Mouse (Mus musculus): Measurements from ENCODE around the gene Igsf21. TPM values are rescaled to one million over a fixed set of nuclear protein-coding genes. Genes with fewer than 3 reads are reported as not detected.
A peak's percentile ranks its signal among the peaks of the same experiment; 100 is the strongest.

The Igsf21 gene
- polyA plus RNA-seq, 1 experiment from 2014 or later, result 2.8 TPM

DNA sequence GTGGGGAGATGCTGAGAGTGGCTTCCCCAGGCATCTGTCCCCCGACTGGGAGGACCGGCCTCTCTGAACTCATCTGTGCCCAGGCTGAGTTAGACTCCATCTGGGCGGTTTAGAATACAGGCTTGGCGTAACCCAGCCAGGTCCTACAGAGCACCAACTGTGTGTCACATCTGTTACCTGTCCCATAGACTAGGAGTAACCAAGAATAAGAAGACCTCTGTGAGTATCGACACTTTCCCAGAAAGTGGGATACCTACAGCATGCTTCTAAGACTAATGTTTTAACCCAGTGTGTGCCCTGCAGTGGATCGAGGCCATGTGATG, 137.0 kb downstream of the Igsf21 start:
- Histone ChIP-seq H3K4me3 (ENCODE audit: low read depth, low read length) (peak overlapping the region; percentile 11; the same call in 1 of the 2 replicates), H3K36me3 (ENCODE audit: control insufficient read depth, insufficient read depth, low read length) (no peaks in the 10 kb centered on the region), H3K27me3 (replicated peaks; ENCODE audit: control insufficient read depth, insufficient read depth, low read length) (peaks cover 32% of the 10 kb centered on the region), H3K9ac (ENCODE audit: low read depth, low read length) (0 out of 2 replicates have a peak overlapping the region, but pooled peaks have one; percentile 34), H3K9me3 (ENCODE audit: control insufficient read depth, low read length) (no peaks in the 10 kb centered on the region), H3K27ac (replicated peaks; ENCODE audit: low read depth, low read length) (no peak overlapping the region), H3K4me1 (ENCODE audit: control insufficient read depth, insufficient read depth, low read length) (peaks cover 6% of the 10 kb centered on the region; the same call in 1 of the 2 replicates), H3K4me2 (ENCODE audit: low read depth, low read length) (peak overlapping the region; percentile 38)
- ATAC-seq (ENCODE audit: low read depth), result no peak
- DNase-seq (ENCODE audit: low spot score), result no peak
- 49% methylated on average over 6 of the region's 6 CpGs for WGBS

GRCm38 (mm10) chr4:140108871-140109625, 137.5 kb downstream of the Igsf21 start:
- H3K4me2 ChIP-seq (ENCODE audit: low read depth, low read length), result peak overlapping the region; percentile 38
- peak overlapping the region; percentile 34 for H3K9ac ChIP-seq (ENCODE audit: low read depth, low read length)
- 3% methylated on average over 26 of the region's 32 CpGs for WGBS
- H3K4me1 ChIP-seq (ENCODE audit: control insufficient read depth, insufficient read depth, low read length), result peaks cover 6% of the 10 kb centered on the region; the same call in 1 of the 2 replicates
- H3K9me3 ChIP-seq (ENCODE audit: control insufficient read depth, low read length), result no peaks in the 10 kb centered on the region
- DNase-seq (ENCODE audit: low spot score), result no peak
- peaks cover 35% of the 10 kb centered on the region for H3K27me3 ChIP-seq (replicated peaks; ENCODE audit: control insufficient read depth, insufficient read depth, low read length)
- H3K4me3 ChIP-seq (ENCODE audit: low read depth, low read length), result peak overlapping the region; percentile 11; the same call in 1 of the 2 replicates
- H3K36me3 ChIP-seq (ENCODE audit: control insufficient read depth, insufficient read depth, low read length), result no peaks in the 10 kb centered on the region
- no peak overlapping the region for H3K27ac ChIP-seq (replicated peaks; ENCODE audit: low read depth, low read length)
- ATAC-seq (ENCODE audit: low read depth), result peak; percentile 20; the same call in 1 of the 2 replicates

GRCm38 (mm10) chr4:140107161-140107560, 139.4 kb downstream of the Igsf21 start:
- Histone ChIP-seq H3K36me3 (ENCODE audit: control insufficient read depth, insufficient read depth, low read length) (no peaks in the 10 kb centered on the region), H3K4me3 (ENCODE audit: low read depth, low read length) (no peak overlapping the region), H3K27me3 (replicated peaks; ENCODE audit: control insufficient read depth, insufficient read depth, low read length) (peaks cover 49% of the 10 kb centered on the region), H3K4me1 (ENCODE audit: control insufficient read depth, insufficient read depth, low read length) (peaks cover 6% of the 10 kb centered on the region), H3K9me3 (ENCODE audit: control insufficient read depth, low read length) (no peaks in the 10 kb centered on the region), H3K9ac (ENCODE audit: low read depth, low read length) (no peak overlapping the region), H3K27ac (replicated peaks; ENCODE audit: low read depth, low read length) (no peak overlapping the region), H3K4me2 (ENCODE audit: low read depth, low read length) (no peak overlapping the region)
- DNase-seq (ENCODE audit: low spot score), result no peak
- no peak for ATAC-seq (ENCODE audit: low read depth)
- WGBS, result 81% methylated on average over 10 of the region's 12 CpGs

GRCm38 (mm10) chr4:140104795-140105194, 141.8 kb downstream of the Igsf21 start:
- ATAC-seq (ENCODE audit: low read depth), result peak; percentile 55
- no peak overlapping the region for H3K4me2 ChIP-seq (ENCODE audit: low read depth, low read length)
- no peaks in the 10 kb centered on the region for H3K9me3 ChIP-seq (ENCODE audit: control insufficient read depth, low read length)
- no peak overlapping the region for H3K27ac ChIP-seq (replicated peaks; ENCODE audit: low read depth, low read length)
- DNase-seq (ENCODE audit: low spot score), result peak; percentile 58
- H3K4me3 ChIP-seq (ENCODE audit: low read depth, low read length), result no peak overlapping the region
- 3% methylated on average over 4 of the region's 6 CpGs for WGBS
- peaks cover 41% of the 10 kb centered on the region for H3K27me3 ChIP-seq (replicated peaks; ENCODE audit: control insufficient read depth, insufficient read depth, low read length)
- H3K4me1 ChIP-seq (ENCODE audit: control insufficient read depth, insufficient read depth, low read length), result peaks cover 6% of the 10 kb centered on the region
- H3K36me3 ChIP-seq (ENCODE audit: control insufficient read depth, insufficient read depth, low read length), result no peaks in the 10 kb centered on the region
- no peak overlapping the region for H3K9ac ChIP-seq (ENCODE audit: low read depth, low read length)

GRCm38 (mm10) chr4:140103341-140104027, 143.1 kb downstream of the Igsf21 start:
- Histone ChIP-seq H3K9me3 (ENCODE audit: control insufficient read depth, low read length) (no peaks in the 10 kb centered on the region), H3K4me3 (ENCODE audit: low read depth, low read length) (no peak overlapping the region), H3K4me2 (ENCODE audit: low read depth, low read length) (peak overlapping the region; percentile 25; the same call in 1 of the 2 replicates), H3K27ac (replicated peaks; ENCODE audit: low read depth, low read length) (no peak overlapping the region), H3K36me3 (ENCODE audit: control insufficient read depth, insufficient read depth, low read length) (no peaks in the 10 kb centered on the region), H3K9ac (ENCODE audit: low read depth, low read length) (no peak overlapping the region), H3K27me3 (replicated peaks; ENCODE audit: control insufficient read depth, insufficient read depth, low read length) (peaks cover 28% of the 10 kb centered on the region), H3K4me1 (ENCODE audit: control insufficient read depth, insufficient read depth, low read length) (no peaks in the 10 kb centered on the region; the same call in 1 of the 2 replicates)
- ATAC-seq (ENCODE audit: low read depth) (no peak), DNase-seq (ENCODE audit: low spot score) (peak; percentile 68)
- WGBS, result 3% methylated on average over 23 of the region's 28 CpGs

DNA sequence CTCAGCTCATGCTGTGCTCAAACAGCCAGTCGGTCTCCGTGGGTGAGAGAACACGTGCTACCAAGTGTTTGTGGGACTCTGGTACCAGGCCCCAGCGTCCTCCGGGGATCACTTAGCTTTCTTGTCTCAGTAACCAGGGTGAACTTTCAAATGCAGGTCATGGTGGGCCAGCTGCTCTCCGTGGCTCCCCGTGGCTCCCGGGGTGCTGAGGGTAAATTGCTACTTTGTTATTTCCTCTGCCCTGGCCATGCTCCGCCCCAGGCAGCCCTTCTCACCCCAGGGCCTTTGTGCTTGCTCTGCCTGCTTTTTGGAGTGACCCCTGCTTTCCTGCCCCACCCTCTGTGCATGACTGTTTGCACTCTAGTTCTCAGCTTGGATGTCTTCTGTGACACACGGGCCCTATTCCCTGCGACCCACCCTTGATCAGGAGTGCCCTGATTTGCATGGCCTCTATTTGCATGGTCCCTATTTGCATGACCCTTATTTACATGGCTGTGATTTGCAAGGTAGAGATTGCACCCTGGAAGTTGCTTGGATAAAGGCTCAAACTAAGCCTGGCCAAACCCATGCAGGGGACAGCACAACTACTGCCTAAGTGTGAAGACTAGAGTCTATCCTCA, 143.9 kb downstream of the Igsf21 start:
- WGBS, result 8% methylated on average over 11 of the region's 11 CpGs
- H3K27me3 ChIP-seq (replicated peaks; ENCODE audit: control insufficient read depth, insufficient read depth, low read length), result peaks cover 22% of the 10 kb centered on the region

GRCm38 (mm10) chr4:140101106-140101505, 145.5 kb downstream of the Igsf21 start:
- no peak for ATAC-seq (ENCODE audit: low read depth)
- Histone ChIP-seq H3K27me3 (replicated peaks; ENCODE audit: control insufficient read depth, insufficient read depth, low read length) (peaks cover 18% of the 10 kb centered on the region), H3K36me3 (ENCODE audit: control insufficient read depth, insufficient read depth, low read length) (no peaks in the 10 kb centered on the region), H3K4me2 (ENCODE audit: low read depth, low read length) (no peak overlapping the region), H3K4me3 (ENCODE audit: low read depth, low read length) (no peak overlapping the region), H3K9me3 (ENCODE audit: control insufficient read depth, low read length) (no peaks in the 10 kb centered on the region), H3K27ac (replicated peaks; ENCODE audit: low read depth, low read length) (no peak overlapping the region), H3K9ac (ENCODE audit: low read depth, low read length) (no peak overlapping the region), H3K4me1 (ENCODE audit: control insufficient read depth, insufficient read depth, low read length) (no peaks in the 10 kb centered on the region; the same call in 1 of the 2 replicates)
- 68% methylated on average over 5 of the region's 5 CpGs for WGBS
- peak; percentile 38 for DNase-seq (ENCODE audit: low spot score)

More for the DNA sequence above, 143.9 kb downstream of the Igsf21 start:
- Histone ChIP-seq H3K4me2 (ENCODE audit: low read depth, low read length) (no peak overlapping the region), H3K27ac (replicated peaks; ENCODE audit: low read depth, low read length) (no peak overlapping the region), H3K36me3 (ENCODE audit: control insufficient read depth, insufficient read depth, low read length) (no peaks in the 10 kb centered on the region), H3K9me3 (ENCODE audit: control insufficient read depth, low read length) (no peaks in the 10 kb centered on the region), H3K4me3 (ENCODE audit: low read depth, low read length) (no peak overlapping the region), H3K9ac (ENCODE audit: low read depth, low read length) (no peak overlapping the region), H3K4me1 (ENCODE audit: control insufficient read depth, insufficient read depth, low read length) (no peaks in the 10 kb centered on the region; the same call in 1 of the 2 replicates)
- ATAC-seq (ENCODE audit: low read depth) (no peak), DNase-seq (ENCODE audit: low spot score) (peak; percentile 34)

DNA sequence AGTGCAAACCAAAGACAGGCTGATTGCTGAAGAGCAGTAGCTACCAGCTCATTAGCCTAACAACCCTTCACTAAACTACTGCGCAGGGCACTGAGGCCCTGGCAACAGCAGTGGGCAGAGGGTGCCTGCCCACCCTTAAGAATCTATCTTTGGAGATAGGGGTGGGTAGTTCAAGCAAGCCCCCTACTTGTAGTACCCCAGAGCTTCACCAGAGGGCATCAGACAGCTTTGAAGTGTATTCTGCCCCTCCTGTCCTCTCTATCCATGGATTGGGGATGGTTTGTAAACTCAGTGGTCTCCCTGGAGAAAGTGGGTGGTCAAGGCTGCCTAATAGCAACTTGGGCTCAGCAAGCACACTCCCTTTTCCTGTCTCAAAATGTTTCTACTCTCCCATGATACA, 146.4 kb downstream of the Igsf21 start:
- no peak overlapping the region for H3K27ac ChIP-seq (replicated peaks; ENCODE audit: low read depth, low read length)
- no peak overlapping the region for H3K4me2 ChIP-seq (ENCODE audit: low read depth, low read length)
- no peaks in the 10 kb centered on the region for H3K36me3 ChIP-seq (ENCODE audit: control insufficient read depth, insufficient read depth, low read length)
- no peak overlapping the region for H3K9ac ChIP-seq (ENCODE audit: low read depth, low read length)
- H3K4me1 ChIP-seq (ENCODE audit: control insufficient read depth, insufficient read depth, low read length), result no peaks in the 10 kb centered on the region; the same call in 1 of the 2 replicates
- H3K9me3 ChIP-seq (ENCODE audit: control insufficient read depth, low read length), result no peaks in the 10 kb centered on the region
- H3K27me3 ChIP-seq (replicated peaks; ENCODE audit: control insufficient read depth, insufficient read depth, low read length), result peaks cover 18% of the 10 kb centered on the region
- DNase-seq (ENCODE audit: low spot score) (no peak), ATAC-seq (ENCODE audit: low read depth) (no peak)
- 50% methylated on average over 1 of the region's 1 CpGs for WGBS
- no peak overlapping the region for H3K4me3 ChIP-seq (ENCODE audit: low read depth, low read length)
